Mouse (Mus musculus) CH12.LX (cell line): ENCODE measurements around the gene Elof1. TPM values are rescaled to one million over a fixed set of nuclear protein-coding genes. Genes with fewer than 3 reads are reported as not detected.
"Not testable (repeated sequence)": the region's sequence is repeated elsewhere in the genome, so short reads cannot be mapped to it uniquely, and the experiment has no call there.

Source experiments
- DNase-seq: peaks from one replicate; pipeline ENCODE4 v3.0.0-alpha.2; 2013; ENCODE audit errors: extremely low read depth
- H3K27ac ChIP-seq: 2 replicates; pipeline ENCODE4 v1.5.1; 2012; ENCODE audit warnings: low read depth, mild to moderate bottlenecking, control low read depth, moderate library complexity; ENCODE audit not compliant: insufficient read depth
- H3K27me3 ChIP-seq: replicated peaks from 2 replicates; pipeline ENCODE3; 2012; ENCODE audit warnings: inconsistent platforms
- H3K36me3 ChIP-seq, 2 experiments: replicated peaks in 1 of 2; 2 replicates each; pipeline versions ENCODE3 to v1.6.1; 2012; ENCODE audit warnings: inconsistent platforms in 1 of 2, low read length in 1 of 2, mild to moderate bottlenecking in 1 of 2, mixed read lengths in 1 of 2, moderate library complexity in 1 of 2; ENCODE audit not compliant: control insufficient read depth in 1 of 2, insufficient read depth in 1 of 2
- H3K4me1 ChIP-seq, 2 experiments: 2 replicates each; pipeline ENCODE4 v1.6.1; 2012; ENCODE audit warnings: inconsistent platforms in 1 of 2, moderate library complexity in 1 of 2; ENCODE audit not compliant: insufficient read depth in 2 of 2, control insufficient read depth in 1 of 2
- H3K4me2 ChIP-seq: 2 replicates; pipeline ENCODE4 v1.6.1; 2012; ENCODE audit warnings: low read depth, mild to moderate bottlenecking, control low read depth; ENCODE audit not compliant: poor library complexity, insufficient read depth, severe bottlenecking
- H3K4me3 ChIP-seq, 3 experiments: fragments of 150-350 bp in 1 of 3; sonication (generic) in 1 of 3; replicated peaks in 1 of 3; 2 replicates each; pipeline versions ENCODE3 to v1.5.1; 2011 to 2012; ENCODE audit warnings: low read depth in 2 of 3, low read length in 2 of 3, mild to moderate bottlenecking in 2 of 3, moderate library complexity in 2 of 3, control low read depth in 1 of 3, improper control_type of control experiment in 1 of 3, inconsistent platforms in 1 of 3, mixed read lengths in 1 of 3; ENCODE audit not compliant: poor library complexity in 1 of 3
- H3K79me2 ChIP-seq: replicated peaks from 2 replicates; pipeline ENCODE4 v1.6.1; 2012; ENCODE audit warnings: mild to moderate bottlenecking, moderate library complexity; ENCODE audit not compliant: control insufficient read depth, poor library complexity, insufficient read depth, severe bottlenecking; ENCODE audit errors: extremely low read depth
- H3K9ac ChIP-seq: 2 replicates; pipeline ENCODE4 v1.6.1; 2012; ENCODE audit warnings: low read depth, mild to moderate bottlenecking, control low read depth, moderate library complexity; ENCODE audit not compliant: insufficient read depth
- H3K9me3 ChIP-seq: replicated peaks from 2 replicates; pipeline ENCODE3; 2012; ENCODE audit warnings: low read length, inconsistent platforms, mixed read lengths
- HCFC1 ChIP-seq: IDR thresholded peaks from 2 replicates; pipeline ENCODE4 v1.6.1; 2012; ENCODE audit warnings: low read depth, mild to moderate bottlenecking, inconsistent platforms, low read length, improper control_type of control experiment
- KAT2A ChIP-seq: IDR thresholded peaks from 2 replicates; pipeline ENCODE4 v1.6.1; 2012; ENCODE audit warnings: low read length, improper control_type of control experiment, inconsistent platforms; ENCODE audit not compliant: insufficient replicate concordance
- MAZ ChIP-seq: IDR thresholded peaks from 2 replicates; pipeline ENCODE4 v1.6.1; 2012; ENCODE audit warnings: low read depth, mild to moderate bottlenecking, inconsistent platforms, low read length, improper control_type of control experiment, moderate library complexity
- MEF2A ChIP-seq: IDR thresholded peaks from 2 replicates; pipeline ENCODE4 v1.6.1; 2014; ENCODE audit warnings: low read depth, mild to moderate bottlenecking, inconsistent platforms, low read length, improper control_type of control experiment, borderline replicate concordance
- MYC ChIP-seq: IDR thresholded peaks from 2 replicates; pipeline ENCODE4 v1.6.1; 2011; ENCODE audit warnings: low read depth, mild to moderate bottlenecking, improper control_type of control experiment, low read length
- PAX5 ChIP-seq: IDR thresholded peaks from 2 replicates; pipeline ENCODE4 v1.6.1; 2012; ENCODE audit warnings: low read length, inconsistent platforms, mixed read lengths
- POLR2AphosphoS2 ChIP-seq: IDR thresholded peaks from 2 replicates; pipeline ENCODE4 v1.6.1; 2011; ENCODE audit warnings: low read depth, low read length, improper control_type of control experiment
- RCOR1 ChIP-seq: conservative IDR thresholded peaks from 2 replicates; pipeline ENCODE4 v1.6.1; 2012; ENCODE audit warnings: low read depth, mild to moderate bottlenecking, inconsistent platforms, low read length, improper control_type of control experiment
- SIN3A ChIP-seq: IDR thresholded peaks from 2 replicates; pipeline ENCODE4 v1.6.1; 2012; ENCODE audit warnings: low read length, improper control_type of control experiment, inconsistent platforms
- SMC3 ChIP-seq: IDR thresholded peaks from 2 replicates; pipeline ENCODE4 v1.6.1; 2011; ENCODE audit warnings: low read depth, low read length, improper control_type of control experiment
- UBTF ChIP-seq: IDR thresholded peaks from 2 replicates; pipeline ENCODE4 v1.6.1; 2012; ENCODE audit warnings: low read depth, mild to moderate bottlenecking, inconsistent platforms, low read length, improper control_type of control experiment, moderate library complexity
- USF1 ChIP-seq: IDR thresholded peaks from 2 replicates; pipeline ENCODE4 v1.6.1; 2014; ENCODE audit warnings: low read depth, mild to moderate bottlenecking, inconsistent platforms, low read length, improper control_type of control experiment
- USF2 ChIP-seq: conservative IDR thresholded peaks from 2 replicates; pipeline ENCODE4 v1.6.1; 2011; ENCODE audit warnings: low read depth, low read length, improper control_type of control experiment
- ZC3H11A ChIP-seq: IDR thresholded peaks from 2 replicates; pipeline ENCODE4 v1.6.1; 2012; ENCODE audit warnings: low read depth, mild to moderate bottlenecking, inconsistent platforms, low read length, improper control_type of control experiment
- ZMIZ1 ChIP-seq: IDR thresholded peaks from 2 replicates; pipeline ENCODE4 v1.6.1; 2012; ENCODE audit warnings: low read depth, mild to moderate bottlenecking, inconsistent platforms, low read length, improper control_type of control experiment
- ZNF384 ChIP-seq: IDR thresholded peaks from 2 replicates; pipeline ENCODE4 v1.6.1; 2012; ENCODE audit warnings: low read depth, low read length, improper control_type of control experiment, inconsistent platforms
- dilution Hi-C: fragments of 300-500 bp; cut with MboI; formaldehyde crosslinking; loops from 2 replicates; pipeline ENCODE4 v1.14.3; 2020; ENCODE audit warnings: low sequenced_read_pairs; ENCODE audit not compliant: extremely low pct_unique_long_range_greater_than_20kb, extremely low pct_ligation_motif_present
- in situ Hi-C: fragments of 300-500 bp; cut with MboI; formaldehyde crosslinking; loops from 3 replicates; pipeline ENCODE4 v1.14.3; 2019; ENCODE audit warnings: low sequenced_read_pairs, low pct_ligation_motif_present, low pct_unique_long_range_greater_than_20kb, mixed read lengths
- polyA plus RNA-seq: library from polyadenylated mRNA; unstranded; fragments of >175 nt; gene quantifications from 2 replicates; pipeline ENCODE4 v1.2.1, GENCODE M21; 2012; ENCODE audit warnings: low read depth; ENCODE audit not compliant: insufficient read length
- total RNA-seq, 2 experiments: library from RNA; depleted of rRNA; stranded (reverse); fragments of 300-350 nt in 1 of 2; fragments of >200 nt in 1 of 2; gene quantifications; 2 replicates each; pipeline ENCODE4 v1.2.3; 2012 to 2014

The Elof1 gene
- total and polyA plus RNA-seq, 3 experiments = 96.9 to 142 (median 111) TPM

DNA sequence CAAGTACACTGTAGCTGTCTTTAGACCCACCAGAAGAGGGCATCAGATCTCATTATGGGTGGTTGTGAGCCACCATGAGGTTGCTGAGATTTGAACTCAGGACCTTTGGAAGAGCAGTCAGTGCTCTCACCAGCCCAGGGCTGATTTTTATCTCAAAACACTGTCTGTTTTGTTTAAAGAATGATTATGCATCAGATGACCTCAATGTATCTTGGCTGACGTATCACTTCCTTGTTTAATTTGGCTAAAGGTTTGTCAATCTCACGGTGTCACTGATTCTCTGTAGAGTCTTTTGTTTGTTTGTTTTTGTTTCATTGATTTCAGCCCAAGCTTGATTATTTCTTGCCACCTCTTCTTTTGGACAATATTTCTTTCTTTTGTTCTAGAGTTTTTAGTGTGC lies 34.0 kb upstream of the Elof1 start:
- Histone ChIP-seq H3K36me3 (no peaks in the 10 kb centered on the region), H3K4me2 (no peak overlapping the region), H3K27ac (no peak overlapping the region), H3K4me1 (peaks cover 1 to 15% of the 10 kb centered on the region in 2 experiments; a peak in 3 of 4 replicates), H3K9me3 (peaks cover 12% of the 10 kb centered on the region), H3K9ac (no peak overlapping the region), H3K4me3 (no peak overlapping the region), H3K79me2 (no peaks in the 10 kb centered on the region), H3K27me3 (no peaks in the 10 kb centered on the region)
- dilution Hi-C loops = no loop called here
- no peak for TF ChIP-seq MEF2A
- no peak for TF ChIP-seq USF2
- TF ChIP-seq POLR2AphosphoS2 = no peak
- TF ChIP-seq SIN3A = no peak
- no peak for TF ChIP-seq MYC
- no peak for TF ChIP-seq KAT2A
- no peak for TF ChIP-seq UBTF
- TF ChIP-seq ZMIZ1 = no peak
- TF ChIP-seq ZNF384 = no peak
- TF ChIP-seq HCFC1 = no peak
- no peak for TF ChIP-seq RCOR1
- no peak for TF ChIP-seq MAZ
- no peak for TF ChIP-seq USF1
- TF ChIP-seq ZC3H11A = no peak
- TF ChIP-seq PAX5 = no peak
- TF ChIP-seq SMC3 = no peak
- no peak for DNase-seq
- in situ Hi-C loops = loop anchor here (10.0 kb wide), 1 partner anchor 64 kb away; no protein-coding TSS in a partner anchor

DNA sequence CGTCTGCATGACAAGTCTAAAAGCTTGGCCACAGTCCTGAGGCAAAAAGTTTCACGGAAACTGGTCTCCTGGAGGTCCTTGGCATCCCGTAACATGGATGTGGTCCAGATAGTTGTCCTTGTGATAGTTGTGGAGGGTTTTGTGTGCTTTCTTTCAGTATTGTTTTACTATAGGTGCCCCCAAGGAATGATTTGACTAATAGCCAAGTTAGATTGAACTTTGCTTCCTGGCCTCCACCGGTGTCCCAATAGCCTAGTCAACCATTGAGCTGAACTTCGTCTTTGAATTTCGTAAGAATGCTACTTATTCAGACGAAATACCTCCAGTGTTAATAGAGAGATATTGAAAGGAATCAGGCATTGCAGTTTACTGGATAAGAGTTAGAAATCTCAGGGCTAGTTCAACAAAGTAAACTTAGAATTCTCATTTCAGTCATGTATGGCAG lies 33.3 kb upstream of the Elof1 start:
- H3K79me2 ChIP-seq, H3K36me3 ChIP-seq, H3K9ac ChIP-seq, DNase-seq, dilution Hi-C loops, H3K27ac ChIP-seq, H3K27me3 ChIP-seq, H3K4me3 ChIP-seq, H3K4me2 ChIP-seq: not testable (repeated sequence)
- H3K9me3 ChIP-seq = peaks cover 12% of the 10 kb centered on the region
- in situ Hi-C loops = loop anchor here (10.0 kb wide), 1 partner anchor 65 kb away; no protein-coding TSS in a partner anchor
- H3K4me1 ChIP-seq = peaks cover 6 to 16% of the 10 kb centered on the region in 2 experiments; a peak in 3 of 4 replicates
